Mouse (Mus musculus) c-Kit-negative CD71-positive TER-119-positive erythroid progenitor cells, embryonic 14.5 days (primary cell): Measurements from ENCODE around the gene Cep95.
"Not testable (repeated sequence)": the region's sequence is repeated elsewhere in the genome, so short reads cannot be mapped to it uniquely, and the experiment has no call there.

Experiments
- DNase-seq: peaks from one replicate; pipeline ENCODE4 v3.0.0-alpha.2; 2013; ENCODE audit warnings: low read depth, low spot score

Gene Cep95

GRCm38 (mm10) chr11:106788775-106789459, at the start of gene Cep95, which contains the start of gene Ddx5:
Gene Cep95, plus strand, starts transcription at chr11:106789252.
Gene Ddx5, minus strand, starts transcription at chr11:106789185.
- DNase-seq, result peak; percentile 98

DNA sequence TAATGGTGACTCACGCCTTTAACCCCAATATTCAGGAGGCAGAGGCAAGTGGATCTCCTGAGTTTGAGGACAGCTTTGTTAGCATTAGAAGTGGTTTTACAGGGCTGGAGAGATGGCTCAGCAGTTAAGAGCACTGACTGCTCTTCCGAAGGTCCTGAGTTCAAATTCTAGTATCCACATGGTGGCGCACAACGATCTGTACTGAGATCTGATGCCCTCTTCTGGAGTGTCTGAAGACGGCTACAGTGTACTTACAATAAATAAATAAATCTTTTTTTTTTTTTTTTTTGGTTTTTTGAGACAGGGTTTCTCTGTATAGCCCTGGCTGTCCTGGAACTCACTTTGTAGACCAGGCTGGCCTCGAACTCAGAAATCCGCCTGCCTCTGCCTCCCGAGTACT, 48.3 kb upstream of the Cep95 start:
- DNase-seq, result not testable (repeated sequence)

- no peak for DNase-seq
These were observed 47.8 kb upstream of the Cep95 start for GRCm38 (mm10) chr11:106741232-106741631.

- DNase-seq, result no peak
These were observed 47.2 kb upstream of the Cep95 start for GRCm38 (mm10) chr11:106741826-106742225.

DNA sequence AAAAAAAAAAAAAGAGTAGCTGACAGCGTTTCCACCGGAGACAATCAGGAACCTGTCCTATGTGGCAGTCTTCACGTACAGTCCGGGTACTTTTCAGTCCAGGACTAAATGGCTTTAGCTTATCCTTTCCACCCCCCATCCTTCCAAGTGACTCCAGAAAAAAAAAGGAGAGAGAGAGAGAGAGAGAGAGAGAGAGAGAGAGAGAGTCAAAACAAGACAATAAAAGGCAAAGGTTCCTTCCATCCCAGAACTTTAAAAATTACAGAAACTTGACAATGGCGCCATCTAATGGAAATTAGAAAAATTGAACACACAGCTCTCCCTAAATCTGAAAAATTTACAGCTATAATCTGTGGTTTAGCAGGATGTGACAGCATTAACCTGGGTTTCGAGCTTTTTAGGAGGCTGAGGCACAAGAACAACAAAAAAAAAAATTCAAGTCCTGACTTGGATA, 46.6 kb upstream of the Cep95 start:
- no peak for DNase-seq

- no peak for DNase-seq
These were observed 44.1 kb upstream of the Cep95 start for GRCm38 (mm10) chr11:106744949-106745348.

GRCm38 (mm10) chr11:106749557-106750120, 39.4 kb upstream of the Cep95 start:
- DNase-seq, result not testable (repeated sequence)

GRCm38 (mm10) chr11:106750121-106750751, 38.8 kb upstream of the Cep95 start, which contains the start of gene Pecam1:
Gene Pecam1, minus strand, starts transcription at chr11:106750628.
- DNase-seq, result no peak

DNA sequence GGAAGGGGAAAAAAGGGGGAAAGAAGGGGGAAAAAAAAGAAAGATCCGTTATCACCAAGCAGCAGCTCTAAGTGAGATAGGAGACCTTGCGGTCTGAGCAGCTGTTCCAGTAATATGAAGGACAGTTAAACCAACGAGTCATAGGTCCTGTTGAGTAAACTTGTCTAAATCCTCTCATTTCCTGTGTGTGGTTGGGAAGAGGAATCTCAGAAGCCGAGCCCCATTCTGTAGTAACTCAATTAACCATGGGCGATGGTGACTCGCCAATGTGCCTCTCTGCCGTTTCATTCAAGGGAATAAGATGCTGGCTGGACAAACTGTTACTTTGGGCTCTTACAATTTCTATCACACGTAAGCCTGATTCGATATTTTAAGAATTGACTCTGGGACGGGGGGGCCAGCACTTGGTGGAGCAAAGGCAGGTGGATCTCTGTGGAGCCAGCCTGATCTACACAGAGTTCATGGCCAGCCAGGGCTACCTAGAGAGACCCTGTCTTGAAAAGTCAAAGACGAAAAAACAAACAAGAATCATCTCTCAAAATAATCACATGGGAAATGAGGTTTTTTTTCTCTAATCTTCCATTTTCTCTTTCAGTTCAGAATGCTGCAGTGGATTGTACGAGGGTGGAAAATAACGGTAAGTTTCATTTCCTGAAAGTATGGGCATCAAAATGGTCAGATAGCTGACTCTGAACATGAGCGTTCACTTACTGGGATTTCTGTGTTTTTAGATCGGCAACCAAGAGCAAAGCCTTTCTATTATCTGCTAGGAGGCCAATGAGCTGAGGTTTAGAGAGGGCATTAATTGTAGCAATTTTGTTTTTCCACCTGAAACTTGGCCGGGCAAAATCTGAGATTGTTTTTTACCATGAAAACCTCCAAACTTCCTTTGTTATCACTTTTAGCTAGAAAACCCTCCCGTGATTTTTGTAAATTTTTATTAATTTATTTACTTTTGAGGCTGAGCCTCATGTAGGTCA, 37.7 kb upstream of the Cep95 start, which contains the start of gene Milr1:
Gene Milr1 (plus strand): TSS at position 188 of the 980 bp plus-strand sequence.
- no peak for DNase-seq

DNA sequence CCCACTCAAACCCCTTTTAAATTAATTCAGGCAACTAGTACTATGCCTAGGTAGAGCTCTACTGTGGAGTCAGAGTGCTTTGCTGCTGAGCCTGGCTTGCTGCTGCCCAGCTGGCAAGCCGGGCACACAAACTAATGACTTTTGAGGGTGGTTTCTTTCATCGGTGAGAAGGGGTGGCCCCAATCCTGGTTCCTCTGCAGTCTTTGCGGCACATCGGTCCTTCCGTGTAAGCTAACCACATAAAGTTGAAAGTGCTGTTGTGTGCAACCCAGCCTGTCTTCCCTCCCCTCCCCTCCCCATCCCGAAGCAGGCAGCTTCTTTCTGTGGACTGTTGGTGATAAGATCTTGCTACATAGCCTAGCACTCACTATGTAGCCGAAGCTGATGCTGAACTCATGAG, 36.9 kb upstream of the Cep95 start:
- no peak for DNase-seq

DNA sequence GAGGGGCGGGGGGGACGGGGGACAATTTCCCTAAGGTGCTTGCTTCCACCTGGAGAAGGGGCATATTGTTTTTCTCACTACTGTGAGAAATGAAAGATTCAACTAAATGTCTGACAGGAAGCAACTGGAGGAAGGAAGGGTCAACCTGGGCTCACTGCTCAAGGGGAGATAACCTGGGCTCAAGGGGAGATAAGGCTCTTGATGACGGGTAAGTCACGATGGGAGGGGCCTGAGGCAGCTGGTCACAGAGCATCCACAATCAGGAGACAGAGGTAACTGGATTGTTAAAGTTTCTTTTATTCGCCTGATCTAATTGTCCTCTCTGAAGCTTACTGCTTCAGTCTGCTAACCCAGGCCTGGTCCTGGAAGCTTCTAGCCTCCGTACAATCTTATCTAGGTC, 35.7 kb upstream of the Cep95 start:
- no peak for DNase-seq

GRCm38 (mm10) chr11:106755583-106755982, 33.5 kb upstream of the Cep95 start:
- no peak for DNase-seq

DNA sequence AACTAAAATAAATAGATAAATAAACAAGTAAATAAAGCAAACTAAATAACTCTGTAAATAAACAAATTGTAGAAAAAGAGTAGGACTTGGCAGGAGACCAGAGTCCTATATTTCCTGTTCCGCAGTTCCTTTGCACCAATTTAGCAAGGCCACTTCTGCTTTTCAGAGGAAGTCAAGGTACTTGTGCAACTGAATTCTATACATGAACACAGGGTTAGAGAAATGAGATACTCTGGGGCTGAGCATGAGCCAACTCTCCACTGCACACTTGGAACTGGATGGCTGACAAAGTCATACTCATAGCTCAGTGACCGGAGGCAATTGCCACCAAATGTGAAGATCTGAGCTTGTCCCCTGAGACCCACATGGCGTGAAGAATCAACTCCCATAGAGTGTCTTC, 30.0 kb upstream of the Cep95 start:
- DNase-seq, result no peak

GRCm38 (mm10) chr11:106760511-106760910, 28.5 kb upstream of the Cep95 start:
- DNase-seq, result no peak

DNA sequence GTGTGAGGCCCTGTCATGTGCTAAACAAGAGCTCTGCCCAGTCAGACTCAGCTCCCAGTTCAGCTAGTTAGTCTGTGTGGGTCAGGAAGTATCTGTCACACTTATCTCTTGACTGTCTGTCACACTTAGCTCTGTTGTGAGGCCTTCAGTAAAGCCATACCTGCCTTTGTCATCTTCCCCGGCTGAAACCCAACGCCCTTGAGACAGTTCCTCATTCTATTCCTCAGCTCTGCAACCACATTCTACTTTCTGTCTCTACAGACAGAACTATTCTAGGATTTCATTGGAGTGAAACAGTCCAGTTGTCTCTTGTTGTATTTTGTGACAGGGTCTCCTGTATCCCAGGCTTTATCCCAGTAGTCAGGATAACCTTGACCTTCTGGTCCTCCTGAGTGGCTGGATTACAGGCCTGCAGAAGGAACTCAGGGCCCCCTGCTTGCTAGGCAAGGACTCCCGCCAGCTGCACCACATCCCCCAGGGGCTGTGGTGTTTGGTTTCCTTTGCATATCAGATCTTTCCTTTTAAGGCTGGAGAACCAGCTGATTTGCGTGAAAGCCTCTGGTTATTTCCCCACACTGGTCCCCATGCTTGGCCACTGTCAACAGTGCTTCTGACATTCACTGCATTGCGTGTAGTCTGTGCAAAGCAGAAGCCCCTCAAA, 26.8 kb upstream of the Cep95 start:
- DNase-seq, result no peak

- no peak for DNase-seq
These were observed 26.3 kb upstream of the Cep95 start for GRCm38 (mm10) chr11:106762800-106763185.

DNA sequence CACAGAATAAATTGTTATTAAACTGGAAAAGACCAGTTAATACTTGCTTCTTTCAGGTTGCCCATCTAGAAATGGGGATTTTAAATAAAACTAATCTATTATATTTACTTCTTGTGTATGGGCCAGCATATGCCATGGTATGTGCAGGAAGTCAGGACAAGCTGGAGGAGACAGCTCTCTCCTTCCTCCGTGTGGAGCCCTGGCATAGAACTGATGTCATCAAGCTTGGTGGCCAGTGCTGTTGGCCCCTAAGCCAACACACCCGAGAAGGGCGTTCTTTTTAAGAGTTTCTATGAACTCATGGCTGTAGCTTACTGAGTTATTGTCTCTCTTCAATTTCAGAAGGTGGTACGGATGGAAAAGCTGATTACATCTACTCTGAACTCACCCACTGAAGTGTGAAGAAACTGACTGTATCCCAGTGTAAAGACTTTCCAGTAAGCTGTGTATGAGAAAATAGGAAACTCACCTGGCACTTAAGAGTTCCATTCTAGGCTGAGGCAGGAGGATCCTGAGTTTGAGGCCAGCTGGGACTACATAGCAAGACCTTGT, 22.4 kb upstream of the Cep95 start:
- DNase-seq, result no peak

GRCm38 (mm10) chr11:106767516-106767915, 21.5 kb upstream of the Cep95 start:
- no peak for DNase-seq

- no peak for DNase-seq
These were observed 18.7 kb upstream of the Cep95 start for GRCm38 (mm10) chr11:106770195-106770974.

DNA sequence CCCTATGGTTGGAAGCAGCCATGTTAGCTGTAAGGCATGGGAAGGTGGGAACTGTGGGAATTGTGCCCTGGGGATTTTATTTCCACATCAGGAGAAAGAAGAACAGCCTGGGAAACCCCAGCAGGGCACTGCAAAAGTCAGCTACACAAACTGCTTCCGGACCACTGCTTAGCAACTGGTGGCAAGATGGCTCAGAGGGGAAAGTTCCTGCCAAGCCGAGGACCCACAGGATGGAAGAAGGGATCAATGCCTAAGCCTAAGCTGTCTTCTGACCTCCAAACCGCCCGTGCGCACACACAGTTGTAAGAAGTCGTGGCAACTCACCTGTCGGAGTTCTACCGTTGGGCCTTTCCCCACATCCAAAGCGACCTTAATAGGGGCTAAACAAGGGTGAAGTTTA, 16.0 kb upstream of the Cep95 start:
- DNase-seq, result no peak
